Mouse (Mus musculus): ENCODE data around the gene Dpy19l1. TPM values are rescaled to one million over a fixed set of nuclear protein-coding genes. Genes with fewer than 3 reads are reported as not detected.

Dpy19l1 gene
- 10 to 100 TPM; 44.1 to 44.3 TPM for total RNA-seq (2021)

GRCm38 (mm10) chr9:24503067-24503857 is at the start of gene Dpy19l1:
Dpy19l1 (minus strand) TSS chr9:24503140.
- intact Hi-C loops (cut with DNase I) = no loop called here
- DNase-seq (ENCODE audit: extremely low spot score in 1 of 2, low spot score in 2 of 2) = peak; percentile 84 to 96

GRCm38 (mm10) chr9:24538159-24538558 is 35.2 kb upstream of the Dpy19l1 start:
- no peak for DNase-seq (ENCODE audit: extremely low spot score in 1 of 2, low spot score in 2 of 2)
- intact Hi-C loops (cut with DNase I) = loop anchor here (5.0 kb wide), 1 partner anchor 504 kb away; no protein-coding TSS in a partner anchor

DNA sequence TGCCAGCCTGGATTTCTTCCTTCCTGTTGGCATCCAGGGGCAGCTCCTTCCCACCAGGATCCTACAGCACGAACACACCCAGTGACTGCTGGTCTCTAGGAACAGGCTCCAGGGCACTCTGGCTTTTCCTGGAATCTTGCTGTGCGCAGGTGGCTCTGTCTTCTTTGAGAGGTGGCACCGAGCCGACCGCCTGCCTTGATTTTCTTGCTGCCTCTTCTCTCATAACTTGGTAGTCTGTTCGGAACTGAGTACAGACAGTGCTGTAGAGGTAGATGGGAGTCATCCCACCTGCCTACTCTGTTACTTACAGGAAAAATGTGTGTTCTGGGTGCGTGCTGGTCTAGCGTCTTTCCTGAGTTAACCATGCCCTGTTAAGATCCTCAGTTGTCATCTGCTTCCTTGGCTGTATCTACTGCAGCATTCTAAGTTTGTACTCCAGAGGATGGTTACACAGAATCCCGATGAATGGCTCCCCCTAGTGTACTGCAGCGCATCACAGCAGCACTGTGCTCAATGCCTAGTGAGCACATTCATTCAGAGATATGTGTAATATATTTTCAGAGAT is 13.7 kb upstream of the Dpy19l1 start:
- intact Hi-C loops (cut with DNase I) = loop anchor here (5.0 kb wide), 3 partner anchors 399 to 1054 kb away; no protein-coding TSS in a partner anchor
- peak; percentile 74 to 84 for DNase-seq (ENCODE audit: extremely low spot score in 1 of 2, low spot score in 2 of 2)

GRCm38 (mm10) chr9:24514078-24514469 is 11.1 kb upstream of the Dpy19l1 start:
- intact Hi-C loops (cut with DNase I) = no loop called here
- no peak for DNase-seq (ENCODE audit: extremely low spot score in 1 of 2, low spot score in 2 of 2)

GRCm38 (mm10) chr9:24513290-24514077 is 10.5 kb upstream of the Dpy19l1 start:
- DNase-seq (ENCODE audit: extremely low spot score in 1 of 2, low spot score in 2 of 2) = no peak
- intact Hi-C loops (cut with DNase I) = no loop called here

GRCm38 (mm10) chr9:24512121-24512539 is 9.2 kb upstream of the Dpy19l1 start:
- no peak for DNase-seq (ENCODE audit: extremely low spot score in 1 of 2, low spot score in 2 of 2)
- intact Hi-C loops (cut with DNase I) = no loop called here

DNA sequence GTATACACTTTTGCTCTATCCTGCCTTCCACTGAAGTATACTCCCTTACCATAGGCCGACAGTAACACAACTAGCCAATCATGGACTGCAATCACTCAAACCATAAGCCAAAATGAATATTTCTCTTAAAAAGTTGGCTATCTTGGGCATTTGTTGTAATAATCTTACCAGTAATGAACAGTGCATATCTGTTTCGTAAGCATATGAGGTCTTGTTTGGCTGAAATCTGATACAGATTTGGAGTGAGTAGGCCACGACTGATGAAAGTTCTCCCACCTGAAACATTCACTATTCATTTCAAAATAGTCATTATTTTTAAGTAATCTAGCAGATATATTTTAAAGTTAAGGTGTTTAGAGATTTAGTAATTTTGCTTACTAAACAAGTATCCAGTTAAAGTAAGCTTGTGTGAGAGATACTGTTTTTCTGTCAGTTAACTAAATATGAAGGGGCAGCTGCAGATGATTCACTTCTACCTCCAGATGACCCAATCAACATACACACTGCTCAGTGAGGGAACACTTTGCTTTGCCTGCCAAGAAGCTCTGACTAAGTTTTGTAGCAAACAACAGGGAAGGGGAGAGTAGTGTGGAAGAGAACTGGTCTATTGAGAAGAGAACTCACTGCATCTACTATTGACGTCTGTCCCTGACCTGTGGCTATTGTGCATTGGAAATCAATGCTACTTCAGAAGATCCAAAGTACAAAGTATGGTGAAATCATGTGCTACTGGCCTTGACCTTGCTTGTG is 8.6 kb upstream of the Dpy19l1 start:
- intact Hi-C loops (cut with DNase I) = no loop called here
- DNase-seq (ENCODE audit: extremely low spot score in 1 of 2, low spot score in 2 of 2) = no peak

GRCm38 (mm10) chr9:24508880-24509279 is 5.9 kb upstream of the Dpy19l1 start:
- intact Hi-C loops (cut with DNase I) = no loop called here
- no peak for DNase-seq (ENCODE audit: extremely low spot score in 1 of 2, low spot score in 2 of 2)

GRCm38 (mm10) chr9:24506510-24506909 is 3.6 kb upstream of the Dpy19l1 start:
- intact Hi-C loops (cut with DNase I) = no loop called here
- DNase-seq (ENCODE audit: extremely low spot score in 1 of 2, low spot score in 2 of 2) = no peak

GRCm38 (mm10) chr9:24505017-24505763 is 2.2 kb upstream of the Dpy19l1 start:
- no peak for DNase-seq (ENCODE audit: extremely low spot score in 1 of 2, low spot score in 2 of 2)
- intact Hi-C loops (cut with DNase I) = no loop called here

DNA sequence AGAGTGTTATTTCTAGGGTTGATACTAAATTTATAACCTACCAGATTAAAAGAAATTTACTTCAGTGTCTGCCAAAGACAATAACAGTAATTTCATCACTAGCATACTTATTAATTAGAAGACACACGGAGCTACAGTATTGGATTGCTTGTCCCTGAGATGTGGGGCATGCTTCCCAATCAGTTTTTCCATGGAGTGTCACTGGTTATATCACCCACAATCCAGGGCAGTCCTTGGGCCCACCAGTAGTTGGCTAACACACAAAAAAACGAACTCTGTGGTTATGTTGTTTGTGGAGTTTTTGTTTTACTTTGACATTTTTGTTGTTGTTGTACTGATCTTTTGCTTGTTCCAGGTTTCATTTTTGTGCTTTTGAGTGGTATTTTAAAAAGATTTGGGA is 1.4 kb upstream of the Dpy19l1 start:
- intact Hi-C loops (cut with DNase I) = no loop called here
- DNase-seq (ENCODE audit: extremely low spot score in 1 of 2, low spot score in 2 of 2) = no peak

- intact Hi-C loops (cut with DNase I) = no loop called here
- peak in 1 of 2 experiments; percentile 40 for DNase-seq (ENCODE audit: extremely low spot score in 1 of 2, low spot score in 2 of 2)
These were observed 899 bp upstream of the Dpy19l1 start for GRCm38 (mm10) chr9:24503858-24504219.

GRCm38 (mm10) chr9:24502571-24503004 is 352 bp downstream of the Dpy19l1 start:
- intact Hi-C loops (cut with DNase I) = no loop called here
- DNase-seq (ENCODE audit: extremely low spot score in 1 of 2, low spot score in 2 of 2) = peak; percentile 12 to 68

DNA sequence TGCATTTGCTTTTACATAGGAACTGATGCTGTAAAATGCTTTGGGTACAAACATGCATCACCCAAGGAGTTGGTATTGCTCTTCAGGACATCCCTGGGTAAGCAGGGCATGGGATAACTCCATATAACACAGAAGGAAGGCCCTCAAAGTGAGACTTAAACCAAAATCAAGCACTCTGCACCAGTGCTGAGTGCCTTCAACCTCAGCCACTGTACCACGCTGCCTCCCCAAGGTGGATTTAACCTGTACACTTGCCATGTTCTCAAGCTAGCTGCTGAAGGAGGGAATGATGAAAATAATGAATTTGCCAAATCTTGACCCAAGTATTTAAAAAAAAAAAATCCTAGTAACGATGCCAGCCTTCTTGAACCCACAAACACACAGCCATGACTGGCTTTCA is 1.3 kb downstream of the Dpy19l1 start:
- no peak for DNase-seq (ENCODE audit: extremely low spot score in 1 of 2, low spot score in 2 of 2)
- intact Hi-C loops (cut with DNase I) = no loop called here

DNA sequence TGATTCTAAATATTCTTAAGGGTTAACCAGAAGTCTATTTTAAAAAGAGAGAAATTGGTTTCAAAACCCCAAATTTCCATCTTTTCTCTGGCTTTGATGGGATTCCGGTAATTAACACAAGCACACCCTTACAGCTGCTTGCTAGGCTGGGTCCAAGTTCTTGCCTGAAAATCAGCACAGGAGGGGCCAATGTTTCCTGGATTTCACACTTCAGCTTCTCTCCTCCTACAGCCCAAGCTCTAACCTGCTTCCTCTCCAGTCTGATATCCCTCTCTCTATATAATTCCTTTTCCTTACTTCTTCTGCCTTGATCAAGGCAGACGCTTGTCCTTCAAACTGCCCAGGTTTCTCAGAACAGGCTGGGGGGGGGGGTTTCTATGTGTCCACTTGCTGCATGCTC is 6.7 kb downstream of the Dpy19l1 start:
- intact Hi-C loops (cut with DNase I) = no loop called here
- DNase-seq (ENCODE audit: extremely low spot score in 1 of 2, low spot score in 2 of 2) = no peak

DNA sequence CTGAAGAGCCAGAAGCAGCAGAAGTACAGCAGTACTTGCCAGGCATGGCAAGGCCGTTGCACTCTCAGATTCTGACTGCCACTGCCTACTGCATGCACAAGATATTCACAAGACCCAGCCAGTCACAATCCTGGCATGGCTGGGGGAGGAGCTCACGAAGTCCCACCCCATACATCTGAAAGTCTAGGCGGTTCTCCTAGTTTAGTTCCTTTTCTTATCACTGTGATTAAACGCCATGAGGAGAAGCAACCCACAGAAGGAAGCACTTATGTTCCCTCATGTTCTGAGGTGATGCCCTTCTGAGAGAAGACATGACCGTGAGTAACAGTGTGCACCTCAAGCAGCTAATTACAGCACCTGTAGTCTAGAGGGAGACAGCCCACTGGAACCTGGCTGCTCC is 12.4 kb downstream of the Dpy19l1 start:
- no peak for DNase-seq (ENCODE audit: extremely low spot score in 1 of 2, low spot score in 2 of 2)
- intact Hi-C loops (cut with DNase I) = no loop called here

DNA sequence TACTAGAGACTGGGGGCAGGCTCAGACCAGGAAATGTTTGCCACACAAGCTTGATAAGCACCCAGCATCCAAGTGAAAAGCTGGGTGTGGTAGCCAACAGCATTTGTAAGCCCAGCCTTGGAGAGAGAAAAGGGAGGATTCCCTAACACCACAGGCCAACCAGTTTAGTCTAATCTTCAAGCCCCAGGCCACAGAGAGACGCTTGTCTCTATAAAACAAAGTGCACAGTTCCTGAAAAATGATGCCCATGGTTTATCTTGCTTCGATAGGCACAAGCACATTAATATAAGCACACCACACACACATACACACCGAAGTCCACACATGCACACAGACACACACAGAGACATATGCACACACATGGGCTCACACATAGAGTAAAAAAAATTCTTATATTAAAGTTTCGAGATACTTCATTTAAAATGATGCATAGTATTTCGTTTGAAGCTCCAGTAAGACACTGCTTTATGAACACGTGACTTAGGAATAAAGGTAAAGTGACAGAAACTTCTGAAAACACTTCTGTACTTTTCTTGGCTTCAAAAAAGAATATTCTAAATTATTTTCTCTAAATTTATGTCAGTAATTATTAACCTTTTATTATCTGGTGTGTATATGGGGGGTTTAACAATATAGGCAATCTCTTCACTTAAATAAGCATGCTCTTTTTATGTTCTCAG is 14.4 kb downstream of the Dpy19l1 start:
- DNase-seq (ENCODE audit: extremely low spot score in 1 of 2, low spot score in 2 of 2) = no peak

DNA sequence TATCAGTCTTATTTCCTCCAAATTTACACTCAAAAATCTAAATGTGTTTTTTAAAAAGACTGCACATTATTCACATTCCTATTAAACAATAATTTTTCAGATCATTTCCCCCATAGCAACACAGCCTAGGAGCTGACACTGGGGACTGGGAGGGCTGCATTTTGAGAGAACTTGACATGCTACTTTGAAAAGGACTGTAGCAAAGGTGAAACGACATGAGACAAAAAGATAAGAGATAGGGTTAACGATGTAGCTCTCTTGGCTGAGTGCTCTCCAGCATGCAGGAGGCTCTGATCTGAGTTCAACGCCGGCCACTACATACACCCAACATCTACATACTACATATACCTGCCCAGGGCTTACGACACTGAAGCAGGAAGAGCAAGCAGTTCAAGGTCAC is 20.6 kb downstream of the Dpy19l1 start:
- no peak for DNase-seq (ENCODE audit: extremely low spot score in 1 of 2, low spot score in 2 of 2)
- intact Hi-C loops (cut with DNase I) = no loop called here

More for the DNA sequence above, 14.4 kb downstream of the Dpy19l1 start:
- intact Hi-C loops (cut with DNase I) = no loop called here

Measured in left cerebral cortex, postnatal 10 days (tissue).